Mouse (Mus musculus) telencephalon, adult 2 months (tissue): Measurements from ENCODE around the gene Rpp40.

Experiments
- DNase-seq: peaks from one replicate; pipeline ENCODE4 v3.0.0-alpha.2; 2011; ENCODE audit warnings: low read depth, low spot score

The Rpp40 gene

DNA sequence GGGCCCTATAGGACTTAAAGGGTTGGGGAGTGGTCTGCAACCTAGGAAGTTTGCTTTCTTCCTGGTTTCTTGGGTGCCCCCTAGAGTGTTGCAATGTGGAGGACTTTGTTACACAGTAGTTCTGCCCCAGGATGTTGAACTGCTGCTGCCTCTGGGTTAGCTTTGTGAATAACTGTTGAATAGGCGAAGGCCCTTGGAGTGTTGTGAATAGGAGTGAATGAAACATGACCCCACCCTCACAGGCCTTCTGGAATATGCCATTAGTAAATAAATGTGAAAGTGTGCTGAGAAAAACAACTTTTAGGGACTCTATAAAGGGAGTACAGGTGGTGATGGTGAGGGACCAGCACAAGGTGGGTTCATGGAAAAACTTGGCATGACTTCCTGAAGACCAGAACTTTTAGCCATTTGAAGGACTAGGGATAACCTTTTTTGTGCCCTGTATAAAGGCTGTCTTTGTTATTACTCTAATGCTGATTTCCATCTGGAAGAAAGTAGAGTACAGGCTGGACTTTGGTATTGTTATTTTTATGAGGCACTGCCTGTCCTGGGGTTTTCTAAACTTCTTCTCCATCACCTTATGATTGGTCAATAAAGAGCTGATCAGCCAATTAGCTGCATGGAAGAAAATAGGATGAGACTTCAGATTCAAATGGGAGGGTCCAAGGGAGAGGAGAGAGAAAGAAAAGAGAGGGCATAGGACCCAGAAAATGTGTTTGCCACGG is 53.1 kb downstream of the Rpp40 start:
- DNase-seq: no peak

GRCm38 (mm10) chr13:35851581-35851980 is 54.6 kb downstream of the Rpp40 start:
- DNase-seq: no peak

- no peak for DNase-seq
These were observed 57.5 kb downstream of the Rpp40 start for GRCm38 (mm10) chr13:35848694-35849093.

DNA sequence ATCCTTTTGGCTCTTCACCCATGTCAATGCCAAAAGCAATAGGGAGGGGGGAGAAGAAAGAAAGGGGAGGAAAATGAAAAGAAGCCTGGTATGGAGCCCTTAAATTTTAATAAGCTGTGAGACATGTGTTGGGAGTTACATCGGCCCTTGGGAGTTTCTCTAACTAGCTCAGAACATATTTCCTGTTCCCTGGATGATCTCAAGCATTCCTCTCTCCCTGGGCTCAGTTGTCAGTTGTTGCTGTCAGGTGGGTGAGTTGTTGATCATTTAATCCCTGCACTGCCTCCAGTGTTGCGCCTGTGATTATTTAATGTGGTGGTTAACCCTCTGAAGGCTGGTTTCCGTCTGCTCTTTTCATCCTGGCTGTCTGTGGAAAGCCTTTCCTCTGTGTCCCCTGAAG is 60.9 kb downstream of the Rpp40 start:
- no peak for DNase-seq
